Mouse (Mus musculus) hindbrain, embryonic 13.5 days (tissue): Measurements from ENCODE around the gene Rhbdf2. TPM values are rescaled to one million over a fixed set of nuclear protein-coding genes. Genes with fewer than 3 reads are reported as not detected.
"Not testable (repeated sequence)": the region's sequence is repeated elsewhere in the genome, so short reads cannot be mapped to it uniquely, and the experiment has no call there.

Experiments
- ATAC-seq: fragments of 200-750 bp; cut with Nextera tagmentation; 2 replicates; pipeline ENCODE4 v1.8.0; 2017; ENCODE audit warnings: moderate TSS enrichment; ENCODE audit not compliant: low FRiP score
- H3K27ac ChIP-seq: fragments of 300-500 bp; sonication (generic); 2 replicates; pipeline ENCODE4 v1.5.1; 2015; ENCODE audit warnings: inconsistent platforms, mild to moderate bottlenecking, moderate library complexity
- H3K27me3 ChIP-seq: fragments of 300-500 bp; sonication (generic); 2 replicates; pipeline ENCODE4 v1.6.1; 2015; ENCODE audit warnings: mild to moderate bottlenecking, inconsistent platforms
- H3K36me3 ChIP-seq: fragments of 300-500 bp; sonication (generic); 2 replicates; pipeline ENCODE4 v1.6.1; 2015; ENCODE audit warnings: mild to moderate bottlenecking, inconsistent platforms
- H3K4me1 ChIP-seq: fragments of 300-500 bp; sonication (generic); replicated peaks from 2 replicates; pipeline ENCODE4 v1.6.1; 2015; ENCODE audit warnings: inconsistent platforms
- H3K4me2 ChIP-seq: fragments of 300-500 bp; sonication (generic); 2 replicates; pipeline ENCODE4 v1.6.1; 2015; ENCODE audit warnings: inconsistent platforms, mild to moderate bottlenecking, moderate library complexity
- H3K4me3 ChIP-seq: fragments of 300-500 bp; sonication (generic); 2 replicates; pipeline ENCODE4 v1.5.1; 2015; ENCODE audit warnings: mild to moderate bottlenecking, inconsistent platforms
- H3K9ac ChIP-seq: fragments of 300-500 bp; sonication (generic); 2 replicates; pipeline ENCODE4 v1.6.1; 2015; ENCODE audit warnings: mild to moderate bottlenecking, inconsistent platforms
- H3K9me3 ChIP-seq: fragments of 300-500 bp; sonication (generic); 2 replicates; pipeline ENCODE4 v1.6.1; 2016; ENCODE audit warnings: inconsistent platforms
- WGBS: fragments of 180-500 bp; shearing (Covaris S2); methylation state at CpG from one replicate; pipeline ENCODE4 v1.1.7; 2015; 5-methylcytosine and 5-hydroxymethylcytosine counted together
- polyA plus RNA-seq: library from polyadenylated mRNA; unstranded; fragments of >200 nt; fragmentation: Nextera tagmentation; extraction: Ambion mirVana; gene quantifications from 2 replicates; pipeline ENCODE4 v1.2.1, GENCODE M21; 2015

The Rhbdf2 gene
- polyA plus RNA-seq, 1 experiment from 2014 or later = 1.8 TPM

DNA sequence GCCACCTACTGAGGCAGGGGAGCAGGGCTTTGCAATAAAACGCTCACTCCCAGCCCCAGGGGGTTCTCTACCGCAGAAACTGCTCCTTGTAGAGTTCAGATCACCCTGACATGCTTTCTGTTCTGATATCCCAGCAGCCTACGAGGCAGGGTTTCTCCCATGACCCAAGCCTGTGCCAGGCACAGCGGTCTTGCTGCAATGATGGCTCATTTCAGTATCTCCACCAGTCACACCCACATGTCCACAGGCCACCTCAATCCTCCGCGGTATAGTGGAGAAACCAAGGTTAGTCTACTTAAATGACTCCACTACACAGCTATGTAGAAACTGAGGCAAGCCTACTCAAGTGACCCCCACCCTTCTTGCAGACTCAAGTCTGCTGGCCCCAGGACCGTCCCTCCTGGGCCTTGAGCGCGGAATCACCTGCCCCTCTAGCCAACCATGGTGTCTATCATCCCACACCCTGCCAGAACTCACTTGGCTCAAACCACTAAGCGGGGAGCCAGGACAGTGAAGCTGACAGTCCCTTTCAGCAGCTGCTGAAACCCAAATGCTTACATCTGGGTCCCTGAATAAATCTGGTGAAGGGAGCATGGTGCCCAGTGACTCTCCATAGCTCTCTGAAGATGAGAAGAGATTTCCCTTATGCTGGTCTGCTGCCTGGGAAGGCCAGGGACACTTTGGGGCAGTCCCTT, 6.1 kb downstream of the Rhbdf2 start:
- peaks cover 49% of the 10 kb centered on the region for H3K27me3 ChIP-seq
- H3K4me3 ChIP-seq = no peak overlapping the region
- no peak overlapping the region for H3K27ac ChIP-seq
- no peaks in the 10 kb centered on the region for H3K36me3 ChIP-seq
- WGBS = 84% methylated on average over 10 of the region's 10 CpGs
- ATAC-seq = no peak
- H3K9ac ChIP-seq = peak overlapping the region; percentile 46; the same call in 1 of the 2 replicates
- peaks cover 49% of the 10 kb centered on the region for H3K4me1 ChIP-seq
- 0 out of 2 replicates have a peak overlapping the region, but pooled peaks have one; percentile 1 for H3K4me2 ChIP-seq
- no peaks in the 10 kb centered on the region for H3K9me3 ChIP-seq

DNA sequence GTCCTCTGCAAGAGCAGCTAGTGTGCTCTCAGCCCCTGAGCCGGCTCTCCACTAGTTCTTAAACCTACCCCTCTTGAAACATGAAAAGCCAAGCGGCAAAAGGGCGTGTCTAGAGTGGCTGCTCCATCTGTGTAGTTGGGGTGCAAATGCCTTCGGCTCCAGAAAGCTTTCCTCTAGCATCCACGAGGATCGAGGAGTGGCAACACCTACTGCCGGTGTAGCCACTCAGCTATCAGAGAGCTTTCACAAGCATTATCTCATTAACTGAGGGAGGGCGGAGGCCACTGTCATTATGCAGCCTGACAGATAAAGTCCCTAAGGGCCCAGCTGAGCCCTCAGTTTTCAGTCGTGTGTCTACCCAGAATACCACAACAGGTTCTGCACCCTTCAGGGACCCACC, 6.7 kb downstream of the Rhbdf2 start:
- ATAC-seq = no peak
- H3K9me3 ChIP-seq = no peaks in the 10 kb centered on the region
- WGBS = 43% methylated on average over 9 of the region's 9 CpGs
- H3K9ac ChIP-seq = peak overlapping the region; percentile 46; the same call in 1 of the 2 replicates
- peaks cover 44% of the 10 kb centered on the region for H3K27me3 ChIP-seq
- peaks cover 52% of the 10 kb centered on the region for H3K4me1 ChIP-seq
- H3K36me3 ChIP-seq = no peaks in the 10 kb centered on the region
- H3K4me2 ChIP-seq = no peak overlapping the region
- H3K27ac ChIP-seq = no peak overlapping the region; the same call in 1 of the 2 replicates
- no peak overlapping the region for H3K4me3 ChIP-seq

DNA sequence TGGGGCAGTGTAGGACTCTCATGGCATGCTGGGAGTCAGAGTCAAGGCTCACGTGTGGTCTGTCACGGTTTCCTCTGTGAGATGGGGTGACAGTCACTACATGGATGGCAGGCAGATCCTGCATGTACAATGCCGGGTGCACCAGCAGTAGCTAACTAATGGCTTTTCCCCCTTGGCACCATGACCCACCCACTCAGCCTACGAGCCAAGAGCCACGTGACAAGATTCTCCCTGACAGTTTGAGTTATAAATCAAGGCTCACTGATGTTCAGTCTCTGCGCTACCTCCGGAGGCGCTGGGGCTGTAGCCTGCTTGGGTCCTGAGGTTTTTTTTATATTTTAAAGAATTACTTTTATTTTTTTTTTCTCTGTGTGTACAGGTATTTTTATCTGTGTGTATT, 7.3 kb downstream of the Rhbdf2 start:
- Histone ChIP-seq H3K27ac (no peak overlapping the region; the same call in 1 of the 2 replicates), H3K4me3 (no peak overlapping the region), H3K27me3 (peaks cover 39% of the 10 kb centered on the region), H3K9ac (no peak overlapping the region), H3K9me3 (no peaks in the 10 kb centered on the region), H3K36me3 (no peaks in the 10 kb centered on the region), H3K4me2 (no peak overlapping the region), H3K4me1 (peaks cover 50% of the 10 kb centered on the region)
- no peak for ATAC-seq
- WGBS = 56% methylated on average over 8 of the region's 8 CpGs

DNA sequence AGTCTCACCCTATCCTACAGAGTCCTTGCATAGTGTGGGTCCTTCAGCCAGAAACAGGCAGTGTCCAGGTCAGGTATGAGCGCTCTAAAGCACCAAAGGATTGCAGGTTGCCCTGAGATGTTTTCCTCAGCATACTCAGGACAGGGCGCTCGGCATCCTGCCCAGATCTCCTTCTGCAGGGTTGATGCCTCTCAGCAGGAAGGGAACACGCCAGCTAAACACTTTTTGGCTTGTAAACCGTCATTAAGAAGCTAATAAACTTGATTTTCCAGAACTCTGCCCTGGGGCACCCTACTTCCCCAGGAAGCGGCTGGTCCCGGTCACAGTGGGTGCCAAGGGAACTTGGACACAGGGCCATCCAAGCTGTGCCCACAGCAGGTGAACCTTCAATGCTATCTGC, 7.7 kb downstream of the Rhbdf2 start:
- Histone ChIP-seq H3K4me1 (peaks cover 46% of the 10 kb centered on the region), H3K4me2 (no peak overlapping the region), H3K36me3 (no peaks in the 10 kb centered on the region), H3K9ac (no peak overlapping the region), H3K27ac (no peak overlapping the region; the same call in 1 of the 2 replicates), H3K4me3 (no peak overlapping the region), H3K27me3 (peaks cover 35% of the 10 kb centered on the region), H3K9me3 (no peaks in the 10 kb centered on the region)
- 85% methylated on average over 7 of the region's 7 CpGs for WGBS
- no peak for ATAC-seq

DNA sequence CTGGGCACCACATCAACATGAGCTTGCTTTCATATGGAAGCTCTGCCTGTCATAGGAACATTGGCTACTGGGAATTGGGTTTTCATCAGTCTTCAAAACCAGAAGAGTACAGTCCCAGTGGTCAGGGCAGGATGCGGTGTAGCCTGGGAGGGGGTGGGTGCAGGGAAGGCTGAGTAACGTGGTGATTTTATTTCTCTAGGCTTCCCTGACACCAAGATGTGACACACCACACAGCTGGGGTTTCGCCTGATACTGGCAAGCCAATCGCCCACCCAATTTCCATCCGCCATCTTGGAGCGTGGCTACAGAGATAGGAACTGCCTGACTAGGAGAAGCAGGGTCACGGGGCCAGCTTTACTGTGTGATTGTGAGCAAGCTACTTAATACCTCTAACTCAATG, 8.2 kb downstream of the Rhbdf2 start:
- 85% methylated on average over 7 of the region's 7 CpGs for WGBS
- no peak overlapping the region for H3K27ac ChIP-seq
- no peak for ATAC-seq

DNA sequence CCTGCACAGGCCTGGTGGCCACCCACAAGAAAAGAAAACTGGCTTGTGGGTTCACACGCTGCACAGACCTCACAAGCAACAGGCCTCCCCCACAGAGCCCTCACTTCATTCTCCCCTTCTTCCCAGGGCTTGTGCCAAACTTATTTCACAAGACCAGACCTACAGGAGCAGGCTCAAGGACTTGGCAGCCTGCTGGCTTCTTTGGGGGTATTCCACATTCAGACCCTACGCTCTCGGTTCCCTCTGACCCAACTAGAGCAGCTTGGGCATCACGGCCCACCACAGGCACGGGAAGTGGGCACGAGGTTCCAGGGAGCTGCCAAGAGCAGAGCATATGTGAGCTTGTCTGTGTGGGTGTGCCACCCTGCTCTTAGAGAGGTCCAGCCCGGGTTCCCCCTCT, 9.2 kb downstream of the Rhbdf2 start:
- Histone ChIP-seq H3K9ac (no peak overlapping the region), H3K9me3 (no peaks in the 10 kb centered on the region), H3K27ac (no peak overlapping the region), H3K4me3 (no peak overlapping the region), H3K4me1 (peaks cover 37% of the 10 kb centered on the region), H3K27me3 (peaks cover 20% of the 10 kb centered on the region), H3K36me3 (no peaks in the 10 kb centered on the region), H3K4me2 (no peak overlapping the region)
- no peak for ATAC-seq
- WGBS = 86% methylated on average over 7 of the region's 7 CpGs

More for the DNA sequence above, 8.2 kb downstream of the Rhbdf2 start:
- no peak overlapping the region for H3K4me3 ChIP-seq
- no peak overlapping the region for H3K4me2 ChIP-seq
- H3K36me3 ChIP-seq = no peaks in the 10 kb centered on the region
- peaks cover 41% of the 10 kb centered on the region for H3K4me1 ChIP-seq
- no peak overlapping the region for H3K9ac ChIP-seq
- H3K9me3 ChIP-seq = no peaks in the 10 kb centered on the region
- H3K27me3 ChIP-seq = peaks cover 30% of the 10 kb centered on the region

DNA sequence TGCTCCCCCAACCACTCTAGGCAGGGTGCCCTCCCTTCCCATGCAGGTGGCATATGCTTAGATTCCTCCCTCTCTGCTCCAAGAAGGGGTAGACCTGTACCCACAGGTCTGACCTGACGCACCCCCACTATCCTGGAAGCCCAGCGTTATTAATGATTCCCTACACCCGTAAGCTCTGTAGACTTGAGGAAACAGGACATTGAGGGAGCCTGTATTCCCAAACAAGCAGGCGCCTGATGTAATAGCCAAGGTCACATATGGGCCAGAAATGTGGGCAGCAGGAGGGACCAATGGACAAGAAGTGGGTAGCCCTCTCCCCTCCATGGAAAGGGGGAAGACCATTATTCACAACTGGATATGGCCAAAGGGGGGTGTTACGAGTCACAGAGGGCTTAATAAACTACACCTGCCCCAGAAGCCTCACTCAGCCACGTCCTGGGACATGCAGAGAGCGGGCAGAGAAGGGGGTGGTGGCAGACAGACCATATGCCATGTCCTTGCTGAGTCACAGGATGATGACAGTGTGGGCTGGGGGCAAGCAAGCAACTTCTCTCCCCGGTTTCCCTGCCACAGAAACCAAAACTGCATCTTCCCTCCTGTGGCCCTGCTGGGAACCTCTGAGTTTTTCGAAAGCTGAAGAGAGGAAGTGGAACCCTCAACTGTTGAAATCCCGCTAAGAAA, 10.2 kb downstream of the Rhbdf2 start:
- 77% methylated on average over 10 of the region's 10 CpGs for WGBS
- Histone ChIP-seq H3K4me1 (peaks cover 33% of the 10 kb centered on the region), H3K27me3 (0 out of 2 replicates have a peak, but pooled peaks cover 11% of the 10 kb centered on the region), H3K4me3 (no peak overlapping the region), H3K4me2 (no peak overlapping the region), H3K27ac (no peak overlapping the region), H3K36me3 (no peaks in the 10 kb centered on the region), H3K9me3 (no peaks in the 10 kb centered on the region), H3K9ac (no peak overlapping the region)
- no peak for ATAC-seq

DNA sequence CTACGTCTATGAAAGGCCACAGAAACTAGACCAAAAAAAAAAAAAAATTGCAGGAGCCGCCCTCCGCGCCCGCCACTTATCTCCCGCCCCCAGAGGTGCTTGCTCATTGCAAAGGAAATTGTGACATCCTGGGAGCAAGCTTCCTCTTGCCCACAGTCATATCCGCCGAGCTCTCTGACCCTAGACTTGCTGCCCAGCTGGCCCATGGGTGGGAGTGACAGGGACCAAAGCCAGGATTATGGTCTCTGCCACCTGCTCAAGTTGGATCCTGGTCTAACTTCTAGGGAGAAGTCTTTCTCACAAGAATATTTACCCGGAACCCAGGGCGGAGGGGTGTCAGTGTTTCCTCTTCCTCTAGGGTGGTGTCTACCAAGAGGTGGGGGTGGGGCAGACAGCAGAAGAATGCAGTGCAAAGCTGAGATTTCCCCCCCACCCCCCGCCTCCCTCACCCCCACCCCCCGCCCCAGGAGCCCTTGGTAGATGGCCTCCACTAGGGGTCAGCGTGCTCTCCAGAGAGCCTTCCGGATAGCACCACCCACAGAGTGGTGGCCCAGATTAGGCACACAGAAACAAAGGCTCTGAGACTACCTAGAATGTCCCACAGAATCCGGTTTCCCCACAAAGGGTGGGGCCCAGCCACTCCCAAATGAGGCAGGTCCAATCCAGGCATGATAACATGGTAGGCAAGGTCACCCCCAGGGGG, 10.9 kb downstream of the Rhbdf2 start:
- Histone ChIP-seq H3K9me3 (no peaks in the 10 kb centered on the region), H3K27ac (no peak overlapping the region), H3K4me2 (no peak overlapping the region), H3K4me3 (no peak overlapping the region), H3K4me1 (peaks cover 26% of the 10 kb centered on the region), H3K36me3 (no peaks in the 10 kb centered on the region), H3K27me3 (0 out of 2 replicates have a peak, but pooled peaks cover 7% of the 10 kb centered on the region), H3K9ac (no peak overlapping the region)
- ATAC-seq = no peak
- 49% methylated on average over 15 of the region's 15 CpGs for WGBS

DNA sequence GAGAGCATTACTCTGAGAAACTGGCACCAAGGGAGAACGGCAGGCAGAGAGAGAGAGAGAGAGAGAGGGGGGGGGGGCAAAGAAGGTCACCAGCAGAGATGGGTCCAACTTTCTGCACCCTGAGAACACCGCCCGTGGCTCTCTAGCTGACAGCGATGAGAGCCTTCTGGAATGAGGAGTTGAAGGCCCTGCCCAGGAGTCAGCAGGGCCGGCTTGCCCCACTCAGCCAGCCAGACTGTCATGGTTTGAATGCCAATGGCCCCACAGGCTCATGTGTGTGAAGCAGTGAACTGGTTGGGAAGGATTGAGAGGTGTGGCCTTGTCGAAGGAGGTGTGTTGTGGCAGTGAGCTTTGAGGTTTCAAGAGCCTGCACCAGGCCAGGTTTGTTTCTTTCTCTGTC, 13.6 kb downstream of the Rhbdf2 start:
- WGBS = 91% methylated on average over 6 of the region's 6 CpGs
- H3K4me2 ChIP-seq = no peak overlapping the region
- no peak for ATAC-seq

DNA sequence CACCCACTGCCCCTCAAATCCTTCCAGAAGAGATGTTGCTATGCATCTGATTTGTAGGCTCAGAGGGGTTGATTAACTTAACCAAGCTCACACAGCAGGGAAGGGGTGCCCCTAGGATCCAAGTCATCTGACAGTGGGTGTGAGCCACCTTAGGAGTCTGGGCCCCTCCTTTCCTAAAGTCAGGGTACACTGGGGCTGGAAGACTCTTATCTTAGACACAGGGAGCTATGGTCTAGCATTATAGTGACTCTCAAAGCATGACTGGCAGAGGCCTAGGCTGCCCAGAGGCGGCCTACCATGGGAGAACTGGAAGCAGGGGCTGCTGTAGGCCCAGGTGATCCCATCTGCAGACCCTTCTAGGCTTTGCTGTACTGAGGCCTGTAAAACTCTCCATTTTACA, 14.3 kb downstream of the Rhbdf2 start:
- H3K9ac ChIP-seq = no peak overlapping the region
- no peak overlapping the region for H3K4me2 ChIP-seq
- 93% methylated on average over 1 of the region's 1 CpGs for WGBS
- no peaks in the 10 kb centered on the region for H3K9me3 ChIP-seq
- H3K36me3 ChIP-seq = no peaks in the 10 kb centered on the region
- no peaks in the 10 kb centered on the region for H3K27me3 ChIP-seq
- H3K27ac ChIP-seq = no peak overlapping the region
- H3K4me3 ChIP-seq = no peak overlapping the region
- ATAC-seq = no peak
- H3K4me1 ChIP-seq = peaks cover 7% of the 10 kb centered on the region

More for the DNA sequence above, 13.6 kb downstream of the Rhbdf2 start:
- no peak overlapping the region for H3K4me3 ChIP-seq
- H3K36me3 ChIP-seq = no peaks in the 10 kb centered on the region
- H3K9me3 ChIP-seq = no peaks in the 10 kb centered on the region
- H3K4me1 ChIP-seq = peaks cover 7% of the 10 kb centered on the region
- H3K9ac ChIP-seq = no peak overlapping the region
- 0 out of 2 replicates have a peak, but pooled peaks cover 1% of the 10 kb centered on the region for H3K27me3 ChIP-seq
- H3K27ac ChIP-seq = no peak overlapping the region

DNA sequence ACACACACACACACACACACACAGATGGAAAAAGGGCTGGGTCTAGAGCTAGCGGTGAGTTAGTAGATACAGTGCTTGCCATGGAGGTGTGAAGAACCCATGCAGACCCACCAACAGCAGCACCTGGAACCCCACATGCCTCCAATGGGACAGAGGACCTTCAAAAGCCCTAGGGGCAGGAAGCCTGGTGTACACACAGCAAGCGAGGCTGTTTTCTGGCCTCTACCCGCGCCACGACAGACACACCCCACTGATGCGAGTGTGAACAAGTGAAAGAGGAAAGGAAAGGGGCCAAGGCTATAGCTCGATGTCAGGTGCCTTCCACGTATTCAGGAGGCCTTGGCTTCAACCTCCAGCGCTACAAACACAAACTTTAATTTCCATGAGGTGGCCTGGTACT, 14.9 kb downstream of the Rhbdf2 start:
- no peak for ATAC-seq
- no peaks in the 10 kb centered on the region for H3K36me3 ChIP-seq
- H3K27ac ChIP-seq = no peak overlapping the region
- H3K4me1 ChIP-seq = peaks cover 9% of the 10 kb centered on the region
- WGBS = 89% methylated on average over 9 of the region's 9 CpGs
- no peak overlapping the region for H3K9ac ChIP-seq
- H3K4me2 ChIP-seq = no peak overlapping the region
- no peak overlapping the region for H3K4me3 ChIP-seq
- H3K27me3 ChIP-seq = no peaks in the 10 kb centered on the region
- no peaks in the 10 kb centered on the region for H3K9me3 ChIP-seq

DNA sequence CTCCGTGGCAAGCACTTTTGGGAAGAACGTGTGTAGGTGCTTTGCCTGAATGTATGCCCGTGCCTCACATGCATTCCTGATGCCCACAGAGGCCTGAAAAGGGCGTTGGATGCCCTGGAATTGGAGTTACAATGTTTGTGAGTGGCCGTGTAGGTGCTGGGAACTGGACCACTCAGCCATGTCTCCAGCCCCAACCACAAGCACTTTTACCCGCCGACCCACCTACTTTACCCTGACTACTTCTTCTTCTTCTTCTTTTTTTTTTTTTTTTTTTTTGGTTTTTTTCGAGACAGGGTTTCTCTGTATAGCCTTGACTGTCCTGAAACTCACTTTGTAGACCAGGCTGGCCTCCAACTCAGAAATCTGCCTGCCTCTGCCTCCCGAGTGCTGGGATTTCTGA, 15.7 kb downstream of the Rhbdf2 start:
- not testable (repeated sequence) for ATAC-seq
- WGBS = 95% methylated on average over 8 of the region's 9 CpGs

More for the DNA sequence above, 15.7 kb downstream of the Rhbdf2 start:
- not testable (repeated sequence) for H3K4me2 ChIP-seq, H3K4me3 ChIP-seq, H3K36me3 ChIP-seq, H3K9ac ChIP-seq, H3K27ac ChIP-seq, H3K27me3 ChIP-seq, H3K9me3 ChIP-seq
- H3K4me1 ChIP-seq = peaks cover 12% of the 10 kb centered on the region
